Mouse (Mus musculus) G1E (cell line): Measurements from ENCODE around the gene Them4.

Experiments
- CTCF ChIP-seq: IDR thresholded peaks from 2 replicates; pipeline ENCODE4 v1.5.1; 2012; ENCODE audit warnings: low read depth, low read length, inconsistent platforms, mixed read lengths
- GATA1 ChIP-seq: IDR thresholded peaks from 2 replicates; pipeline ENCODE4 v1.6.1; 2012; ENCODE audit warnings: borderline replicate concordance, low read length, inconsistent platforms, mixed read lengths
- GATA2 ChIP-seq: IDR thresholded peaks from 2 replicates; pipeline ENCODE4 v1.6.1; 2012; ENCODE audit warnings: low read depth, low read length, inconsistent platforms, borderline replicate concordance

DNA sequence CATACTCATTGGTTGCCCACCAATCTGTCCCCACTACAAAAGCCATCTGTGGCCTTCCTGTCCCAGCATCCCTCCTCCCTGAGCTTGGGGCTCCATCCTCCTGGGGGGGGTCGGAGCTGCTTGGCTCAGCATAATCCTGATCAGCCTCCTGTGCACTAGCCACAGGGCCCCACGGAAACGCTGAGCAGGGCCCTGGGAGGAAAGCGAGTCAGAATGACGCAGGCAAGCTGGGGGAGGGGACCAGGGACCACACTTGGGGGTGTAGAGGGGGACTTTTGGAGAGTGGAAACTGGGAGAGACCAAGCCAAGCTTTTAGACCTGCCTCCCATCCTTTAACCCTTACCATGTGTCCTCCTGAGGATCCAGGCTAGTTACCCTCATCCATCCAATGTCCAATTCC, 66.0 kb downstream of the Them4 start:
- TF ChIP-seq GATA2: no peak
- no peak for TF ChIP-seq CTCF
- no peak for TF ChIP-seq GATA1
